Mouse (Mus musculus): Measurements from ENCODE around the gene Usp8. TPM values are rescaled to one million over a fixed set of nuclear protein-coding genes. Genes with fewer than 3 reads are reported as not detected.
A peak's percentile ranks its signal among the peaks of the same experiment; 100 is the strongest.

The Usp8 gene
- total and polyA plus RNA-seq, 3 experiments = 24.1 to 41.5 (median 24.2) TPM

DNA sequence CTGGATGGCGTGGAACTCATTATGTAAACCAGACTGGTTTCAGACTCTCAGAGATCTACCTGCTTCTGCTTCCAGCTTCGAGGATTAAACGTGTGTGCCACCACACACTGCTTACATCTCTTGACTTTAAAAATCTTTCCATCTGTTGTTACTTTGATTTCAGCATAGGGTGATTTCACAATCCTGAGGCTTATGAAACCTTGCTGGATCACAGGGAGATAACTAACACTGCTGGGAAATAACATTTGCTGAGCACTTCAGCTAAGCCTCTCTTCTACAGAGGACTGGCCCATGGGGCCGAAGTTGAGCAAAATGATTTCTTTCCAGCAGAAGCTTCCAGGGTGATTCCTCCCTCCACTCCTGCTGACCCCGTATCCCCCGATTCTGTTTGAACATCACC is 11.8 kb upstream of the Usp8 start:
- H3K4me3 ChIP-seq (replicated peaks in 1 of 3; ENCODE audit: low read depth in 2 of 3, low read length in 2 of 3, poor library complexity in 1 of 3) = no peak overlapping the region

DNA sequence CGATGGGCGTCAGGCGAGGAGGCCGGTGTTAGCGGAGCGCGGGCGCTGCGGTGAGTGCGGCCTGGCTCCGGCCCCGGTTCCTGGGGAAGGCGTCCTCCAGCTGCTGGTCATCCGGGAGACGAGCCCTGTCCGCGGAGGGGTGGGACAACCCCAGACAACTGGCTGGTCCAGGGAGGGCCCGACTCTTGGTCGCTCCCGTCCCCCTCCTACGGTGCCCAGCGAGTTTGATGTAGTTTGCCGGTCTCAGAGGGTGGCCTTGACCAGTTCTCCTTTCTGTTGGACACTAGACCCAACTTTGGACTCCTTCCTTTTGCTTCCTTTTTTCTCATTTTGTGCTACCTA is 281 bp downstream of the Usp8 start:
- dilution Hi-C loops (cut with MboI; ENCODE audit: extremely low pct_ligation_motif_present, extremely low pct_unique_long_range_greater_than_20kb, low sequenced_read_pairs) = no loop called here

More for the DNA sequence above, 11.8 kb upstream of the Usp8 start:
- Histone ChIP-seq H3K79me2 (replicated peaks; ENCODE audit: control insufficient read depth, extremely low read depth, insufficient read depth, poor library complexity, severe bottlenecking) (no peaks in the 10 kb centered on the region), H3K4me2 (ENCODE audit: insufficient read depth, low read depth, poor library complexity, severe bottlenecking) (no peak overlapping the region), H3K4me1 (ENCODE audit: control insufficient read depth in 1 of 2, insufficient read depth in 2 of 2) (no peaks in the 10 kb centered on the region), H3K9me3 (replicated peaks; ENCODE audit: low read length) (no peaks in the 10 kb centered on the region), H3K9ac (ENCODE audit: insufficient read depth, low read depth) (no peak overlapping the region), H3K27me3 (replicated peaks) (peaks cover 5% of the 10 kb centered on the region), H3K27ac (ENCODE audit: insufficient read depth, low read depth) (no peak overlapping the region), H3K36me3 (replicated peaks in 1 of 2; ENCODE audit: control insufficient read depth in 1 of 2, insufficient read depth in 1 of 2, low read length in 1 of 2) (no peaks in the 10 kb centered on the region)
- no peak for TF ChIP-seq MAX (IDR thresholded peaks at IDR 0.05; ENCODE audit: low read length)
- no peak for TF ChIP-seq ZMIZ1 (IDR thresholded peaks at IDR 0.05; ENCODE audit: low read depth, low read length)
- no peak for TF ChIP-seq JUN (IDR thresholded peaks at IDR 0.05; ENCODE audit: insufficient read depth, low read depth, low read length)
- TF ChIP-seq UBTF (IDR thresholded peaks at IDR 0.05; ENCODE audit: low read depth, low read length) = no peak
- TF ChIP-seq POLR2A (IDR thresholded peaks at IDR 0.05; ENCODE audit: low read depth, low read length) = no peak
- no peak for TF ChIP-seq ELF1 (IDR thresholded peaks at IDR 0.05; ENCODE audit: low read depth, low read length)
- dilution Hi-C loops (cut with MboI; ENCODE audit: extremely low pct_ligation_motif_present, extremely low pct_unique_long_range_greater_than_20kb, low sequenced_read_pairs) = no loop called here
- no peak for DNase-seq (ENCODE audit: extremely low read depth)
- in situ Hi-C loops (cut with MboI; ENCODE audit: low pct_ligation_motif_present, low pct_unique_long_range_greater_than_20kb, low sequenced_read_pairs) = no loop called here

DNA sequence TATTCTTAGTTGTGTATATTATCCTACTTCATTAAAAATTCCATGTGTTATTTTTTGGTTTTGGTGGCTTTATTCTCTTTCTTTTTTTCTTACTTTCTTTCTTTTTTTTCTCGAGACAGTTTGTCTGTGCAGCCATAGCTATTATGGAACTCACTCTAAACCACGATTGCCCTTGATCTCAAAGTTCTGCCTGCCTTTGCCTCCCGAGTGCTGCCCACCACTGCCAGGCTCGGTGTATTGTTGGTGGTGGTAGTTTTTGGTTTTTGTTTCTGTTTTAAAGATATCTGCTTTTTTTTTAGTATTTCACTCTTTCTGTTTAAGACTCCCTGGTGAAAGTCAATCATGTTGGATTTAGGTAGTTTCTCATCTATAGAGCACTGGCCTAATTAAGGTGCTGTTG is 1.2 kb downstream of the Usp8 start:
- TF ChIP-seq IRF4 (IDR thresholded peaks at IDR 0.05; ENCODE audit: low read depth, low read length) = no peak
- TF ChIP-seq ZC3H11A (IDR thresholded peaks at IDR 0.05; ENCODE audit: low read depth, low read length) = no peak
- no peak for TF ChIP-seq ETS1 (conservative IDR thresholded peaks at IDR 0.05; ENCODE audit: low read depth, low read length)
- no peak for TF ChIP-seq MXI1 (IDR thresholded peaks at IDR 0.05; ENCODE audit: low read depth, low read length)
- no peak for TF ChIP-seq CHD1 (IDR thresholded peaks at IDR 0.05; ENCODE audit: low read depth, low read length)
- no peak for TF ChIP-seq KAT2A (IDR thresholded peaks at IDR 0.05; ENCODE audit: insufficient replicate concordance, low read length)
- TF ChIP-seq TCF12 (IDR thresholded peaks at IDR 0.05; ENCODE audit: low read depth, low read length) = no peak
- no peaks in the 10 kb centered on the region for H3K27me3 ChIP-seq (replicated peaks)
- in situ Hi-C loops (cut with MboI; ENCODE audit: low pct_ligation_motif_present, low pct_unique_long_range_greater_than_20kb, low sequenced_read_pairs) (no loop called here), dilution Hi-C loops (cut with MboI; ENCODE audit: extremely low pct_ligation_motif_present, extremely low pct_unique_long_range_greater_than_20kb, low sequenced_read_pairs) (no loop called here)
- no peaks in the 10 kb centered on the region for H3K9me3 ChIP-seq (replicated peaks; ENCODE audit: low read length)
- H3K4me3 ChIP-seq (replicated peaks in 1 of 3; ENCODE audit: low read depth in 2 of 3, low read length in 2 of 3, poor library complexity in 1 of 3) = peak overlapping the region in 2 of 3 experiments; percentile 82 to 99
- DNase-seq (ENCODE audit: extremely low read depth) = no peak
- H3K79me2 ChIP-seq (replicated peaks; ENCODE audit: control insufficient read depth, extremely low read depth, insufficient read depth, poor library complexity, severe bottlenecking) = peaks cover 25% of the 10 kb centered on the region
- H3K36me3 ChIP-seq (replicated peaks in 1 of 2; ENCODE audit: control insufficient read depth in 1 of 2, insufficient read depth in 1 of 2, low read length in 1 of 2) = peaks cover 3 to 20% of the 10 kb centered on the region in 2 experiments
- H3K9ac ChIP-seq (ENCODE audit: insufficient read depth, low read depth) = peak overlapping the region; percentile 69
- peak overlapping the region; percentile 100 for H3K4me2 ChIP-seq (ENCODE audit: insufficient read depth, low read depth, poor library complexity, severe bottlenecking)
- peaks cover 2 to 21% of the 10 kb centered on the region in 2 experiments; a peak in 2 of 4 replicates for H3K4me1 ChIP-seq (ENCODE audit: control insufficient read depth in 1 of 2, insufficient read depth in 2 of 2)
- no peak overlapping the region for H3K27ac ChIP-seq (ENCODE audit: insufficient read depth, low read depth)

More for the DNA sequence above, 281 bp downstream of the Usp8 start:
- in situ Hi-C loops (cut with MboI; ENCODE audit: low pct_ligation_motif_present, low pct_unique_long_range_greater_than_20kb, low sequenced_read_pairs) = no loop called here
- peaks cover 2 to 16% of the 10 kb centered on the region in 2 experiments; a peak in 2 of 4 replicates for H3K4me1 ChIP-seq (ENCODE audit: control insufficient read depth in 1 of 2, insufficient read depth in 2 of 2)
- H3K9ac ChIP-seq (ENCODE audit: insufficient read depth, low read depth) = peak overlapping the region; percentile 69
- H3K27me3 ChIP-seq (replicated peaks) = no peaks in the 10 kb centered on the region
- peak; percentile 23 for TF ChIP-seq UBTF (IDR thresholded peaks at IDR 0.05; ENCODE audit: low read depth, low read length)
- TF ChIP-seq ZNF384 (IDR thresholded peaks at IDR 0.05; ENCODE audit: low read depth, low read length) = no peak
- H3K9me3 ChIP-seq (replicated peaks; ENCODE audit: low read length) = peaks cover 6% of the 10 kb centered on the region
- H3K4me2 ChIP-seq (ENCODE audit: insufficient read depth, low read depth, poor library complexity, severe bottlenecking) = peak overlapping the region; percentile 100
- peaks cover 24% of the 10 kb centered on the region for H3K79me2 ChIP-seq (replicated peaks; ENCODE audit: control insufficient read depth, extremely low read depth, insufficient read depth, poor library complexity, severe bottlenecking)
- peak overlapping the region; percentile 82 to 99 (median 94) for H3K4me3 ChIP-seq (replicated peaks in 1 of 3; ENCODE audit: low read depth in 2 of 3, low read length in 2 of 3, poor library complexity in 1 of 3)
- no peak for DNase-seq (ENCODE audit: extremely low read depth)
- H3K36me3 ChIP-seq (replicated peaks in 1 of 2; ENCODE audit: control insufficient read depth in 1 of 2, insufficient read depth in 1 of 2, low read length in 1 of 2) = peaks cover 3 to 15% of the 10 kb centered on the region in 2 experiments
- 0 out of 2 replicates have a peak overlapping the region, but pooled peaks have one; percentile 32 for H3K27ac ChIP-seq (ENCODE audit: insufficient read depth, low read depth)

Measured in CH12.LX (cell line).